Mouse (Mus musculus) liver, embryonic 14.5 days (tissue): ENCODE measurements at regions not wholly inside any gene's neighbourhood (a gene's known extent, or its start where the extent isn't known, plus 50 kb on each side); places are given as distances from the start of the nearest gene placed in this dataset.

Experiments used
- ATAC-seq: fragments of 200-750 bp; cut with Nextera tagmentation; 2 replicates; pipeline ENCODE4 v1.8.0; 2017; ENCODE audit warnings: moderate number of reproducible peaks, mild to moderate bottlenecking, moderate library complexity; ENCODE audit not compliant: insufficient read depth
- DNase-seq, 3 experiments: peaks; one replicate each; pipeline ENCODE4 v3.0.0-alpha.2; 2012 to 2013; ENCODE audit warnings: low read depth in 3 of 3, low spot score in 3 of 3
- H3K27ac ChIP-seq: fragments of 300-500 bp; sonication (generic); 2 replicates; pipeline ENCODE4 v1.5.1; 2014; ENCODE audit warnings: moderate library complexity, mild to moderate bottlenecking, control low read depth, inconsistent platforms
- H3K27me3 ChIP-seq: fragments of 300-500 bp; sonication (generic); 2 replicates; pipeline ENCODE4 v1.6.1; 2014; ENCODE audit warnings: mild to moderate bottlenecking, low read length, moderate library complexity; ENCODE audit not compliant: control insufficient read depth, insufficient read depth
- H3K36me3 ChIP-seq: fragments of 300-500 bp; sonication (generic); replicated peaks from 2 replicates; pipeline ENCODE4 v1.6.1; 2014; ENCODE audit warnings: low read depth; ENCODE audit not compliant: control insufficient read depth, insufficient read depth
- H3K4me1 ChIP-seq, 2 experiments: fragments of 200-500 bp in 1 of 2; fragments of 300-500 bp in 1 of 2; sonication (generic) in 1 of 2; replicated peaks; 2 replicates each; pipeline ENCODE4 v1.6.1; 2012 to 2014; ENCODE audit warnings: antibody characterized with exemption in 1 of 2, inconsistent platforms in 1 of 2, low read length in 1 of 2; ENCODE audit not compliant: control insufficient read depth in 2 of 2, insufficient read depth in 2 of 2
- H3K4me2 ChIP-seq: fragments of 300-500 bp; sonication (generic); 2 replicates; pipeline ENCODE4 v1.6.1; 2014; ENCODE audit warnings: low read depth, mild to moderate bottlenecking, control low read depth, moderate library complexity
- H3K4me3 ChIP-seq, 2 experiments: fragments of 200-500 bp in 1 of 2; fragments of 300-500 bp in 1 of 2; sonication (generic) in 1 of 2; 2 replicates each; pipeline ENCODE4 v1.5.1; 2012 to 2014; ENCODE audit warnings: low read depth in 2 of 2, low read length in 2 of 2, mild to moderate bottlenecking in 2 of 2, control low read depth in 1 of 2, inconsistent platforms in 1 of 2, moderate library complexity in 1 of 2; ENCODE audit not compliant: insufficient read depth in 1 of 2
- H3K9ac ChIP-seq: fragments of 300-500 bp; sonication (generic); replicated peaks from 2 replicates; pipeline ENCODE4 v1.6.1; 2014; ENCODE audit warnings: mild to moderate bottlenecking, control low read depth, moderate library complexity
- H3K9me3 ChIP-seq: fragments of 300-500 bp; sonication (generic); 2 replicates; pipeline ENCODE4 v1.6.1; 2016; ENCODE audit warnings: low read length, mixed read lengths; ENCODE audit not compliant: control insufficient read depth
- CTCF ChIP-seq: IDR thresholded peaks from 2 replicates; pipeline ENCODE4 v1.5.1; 2016; ENCODE audit warnings: antibody characterized with exemption, low read depth, control low read depth
- EP300 ChIP-seq: IDR thresholded peaks from 2 replicates; pipeline ENCODE4 v1.6.1; 2016; ENCODE audit warnings: antibody characterized with exemption, low read depth
- WGBS: fragments of 180-500 bp; shearing (Covaris S2); extraction: QIAGEN DNeasy Blood & Tissue Kit; methylation state at CpG from one replicate; pipeline ENCODE4 v1.1.7; 2014; ENCODE audit not compliant: insufficient replicate concordance; 5-methylcytosine and 5-hydroxymethylcytosine counted together

DNA sequence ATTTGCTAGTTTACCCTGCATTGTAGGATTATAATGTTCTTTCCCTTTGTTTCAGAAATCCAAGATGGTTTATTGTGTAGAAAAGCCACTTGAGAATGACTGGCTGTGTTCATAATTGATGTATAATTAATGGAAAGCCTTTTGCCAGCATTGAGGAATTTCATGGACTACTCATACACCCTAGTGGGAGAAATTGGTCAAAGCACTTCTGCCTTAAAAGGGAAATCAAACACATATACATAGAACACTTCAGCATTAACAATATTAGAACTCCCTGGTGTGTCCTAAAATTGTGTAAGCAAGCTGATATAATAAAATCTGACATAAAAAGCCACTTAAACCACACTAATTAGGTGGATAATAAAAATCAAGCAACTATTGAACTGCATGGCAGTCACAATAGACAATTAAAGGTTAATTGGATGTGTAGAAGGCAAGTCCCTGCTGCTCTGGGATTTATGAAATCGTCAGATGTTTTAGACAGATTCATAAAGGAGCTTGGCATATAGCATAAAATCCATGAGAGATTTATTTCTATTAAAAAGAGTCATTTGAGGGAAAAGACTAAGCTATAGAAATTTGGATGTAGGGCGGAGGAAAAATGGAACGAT lies 607.0 kb upstream of the Dpp10 start:
- Histone ChIP-seq H3K9ac (no peak overlapping the region), H3K36me3 (no peaks in the 10 kb centered on the region), H3K4me2 (no peak overlapping the region), H3K4me1 (no peaks in the 10 kb centered on the region), H3K27ac (no peak overlapping the region), H3K27me3 (no peaks in the 10 kb centered on the region), H3K9me3 (no peaks in the 10 kb centered on the region), H3K4me3 (no peak overlapping the region)
- TF ChIP-seq EP300 (no peak), CTCF (no peak)
- DNase-seq, result no peak
- 59% methylated on average over 3 of the region's 3 CpGs for WGBS
- ATAC-seq, result no peak

GRCm38 (mm10) chr1:124635246-124635768 lies 589.9 kb upstream of the Dpp10 start:
- Histone ChIP-seq H3K27me3 (no peaks in the 10 kb centered on the region), H3K4me1 (no peaks in the 10 kb centered on the region), H3K9me3 (no peaks in the 10 kb centered on the region), H3K9ac (no peak overlapping the region), H3K4me3 (no peak overlapping the region), H3K36me3 (no peaks in the 10 kb centered on the region), H3K27ac (no peak overlapping the region), H3K4me2 (no peak overlapping the region)
- no peak for ATAC-seq
- DNase-seq, result no peak
- no peak for TF ChIP-seq EP300
- no peak for TF ChIP-seq CTCF

DNA sequence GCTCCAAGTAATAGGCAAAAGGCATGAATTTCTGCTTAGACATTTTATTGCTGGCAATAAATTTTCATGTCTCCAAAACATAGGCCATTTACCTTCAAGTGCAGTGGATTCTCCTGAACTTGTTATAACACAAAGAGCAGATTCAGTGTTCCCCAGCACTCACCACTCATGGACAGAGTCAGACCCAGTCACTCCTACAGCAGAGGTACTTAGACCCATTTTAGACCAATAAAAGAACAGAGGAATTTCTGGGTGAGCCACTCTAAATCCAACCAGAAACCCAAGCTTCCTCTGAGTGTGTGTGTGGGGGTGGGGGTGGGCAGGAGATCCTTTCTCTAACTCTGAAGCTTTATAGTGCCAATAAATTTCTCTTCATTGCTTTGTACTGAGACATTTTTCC lies 584.7 kb upstream of the Dpp10 start:
- no peaks in the 10 kb centered on the region for H3K36me3 ChIP-seq
- no peaks in the 10 kb centered on the region for H3K4me1 ChIP-seq
- H3K9ac ChIP-seq, result no peak overlapping the region
- ATAC-seq, result no peak
- H3K9me3 ChIP-seq, result no peaks in the 10 kb centered on the region
- no peak for DNase-seq
- TF ChIP-seq CTCF, result no peak
- TF ChIP-seq EP300, result no peak
- H3K4me2 ChIP-seq, result no peak overlapping the region
- H3K27me3 ChIP-seq, result no peaks in the 10 kb centered on the region
- H3K27ac ChIP-seq, result no peak overlapping the region
- H3K4me3 ChIP-seq, result no peak overlapping the region

- DNase-seq (no peak), ATAC-seq (no peak)
- TF ChIP-seq CTCF (no peak), EP300 (no peak)
- no peak overlapping the region for H3K27ac ChIP-seq
- H3K4me2 ChIP-seq, result no peak overlapping the region
- no peak overlapping the region for H3K4me3 ChIP-seq
- 55% methylated on average over 1 of the region's 1 CpGs for WGBS
- no peaks in the 10 kb centered on the region for H3K9me3 ChIP-seq
- no peaks in the 10 kb centered on the region for H3K27me3 ChIP-seq
- no peaks in the 10 kb centered on the region for H3K4me1 ChIP-seq
- H3K36me3 ChIP-seq, result no peaks in the 10 kb centered on the region
- no peak overlapping the region for H3K9ac ChIP-seq
Measured at GRCm38 (mm10) chr1:124584620-124585019, 539.3 kb upstream of the Dpp10 start.
